Mouse (Mus musculus): ENCODE measurements at regions not wholly inside any gene's neighbourhood (a gene's known extent, or its start where the extent isn't known, plus 50 kb on each side); places are given as distances from the start of the nearest gene placed in this dataset.

- DNase-seq (ENCODE audit: low spot score in 2 of 2) = peak in 1 of 2 experiments; percentile 10
Measured at GRCm38 (mm10) chr3:123754011-123754610, 63.5 kb upstream of the Ndst3 start.

- DNase-seq (ENCODE audit: low spot score in 2 of 2) = no peak
Measured at GRCm38 (mm10) chr3:123754927-123755326, 64.3 kb upstream of the Ndst3 start.

- DNase-seq (ENCODE audit: low spot score in 2 of 2) = no peak
Measured at GRCm38 (mm10) chr3:123765911-123766556, 75.4 kb upstream of the Ndst3 start.

GRCm38 (mm10) chr3:123766557-123766913 lies 75.9 kb upstream of the Ndst3 start:
- DNase-seq (ENCODE audit: low spot score in 2 of 2) = no peak

GRCm38 (mm10) chr3:123780507-123780906 lies 89.9 kb upstream of the Ndst3 start:
- no peak for DNase-seq (ENCODE audit: low spot score in 2 of 2)

GRCm38 (mm10) chr3:123781581-123781980 lies 90.9 kb upstream of the Ndst3 start:
- DNase-seq (ENCODE audit: low spot score in 2 of 2) = no peak

- DNase-seq (ENCODE audit: low spot score in 2 of 2) = no peak
Measured at GRCm38 (mm10) chr3:123784127-123784526, 93.5 kb upstream of the Ndst3 start.

- no peak for DNase-seq (ENCODE audit: low spot score in 2 of 2)
Measured at GRCm38 (mm10) chr3:123794011-123794410, 103.4 kb upstream of the Ndst3 start.

GRCm38 (mm10) chr3:123805338-123805737 lies 114.7 kb upstream of the Ndst3 start:
- no peak for DNase-seq (ENCODE audit: low spot score in 2 of 2)

GRCm38 (mm10) chr3:123806050-123806449 lies 115.4 kb upstream of the Ndst3 start:
- no peak for DNase-seq (ENCODE audit: low spot score in 2 of 2)

GRCm38 (mm10) chr3:123806546-123806945 lies 115.9 kb upstream of the Ndst3 start:
- DNase-seq (ENCODE audit: low spot score in 2 of 2) = no peak

- no peak for DNase-seq (ENCODE audit: low spot score in 2 of 2)
Measured at GRCm38 (mm10) chr3:123810018-123810942, 119.6 kb upstream of the Ndst3 start.

- DNase-seq (ENCODE audit: low spot score in 2 of 2) = no peak
Measured at GRCm38 (mm10) chr3:123810943-123811499, 120.4 kb upstream of the Ndst3 start.

- no peak for DNase-seq (ENCODE audit: low spot score in 2 of 2)
Measured at GRCm38 (mm10) chr3:123828790-123829189, 138.1 kb upstream of the Ndst3 start.

GRCm38 (mm10) chr3:123838385-123839170 lies 147.9 kb upstream of the Ndst3 start:
- DNase-seq (ENCODE audit: low spot score in 2 of 2) = no peak

- no peak for DNase-seq (ENCODE audit: low spot score in 2 of 2)
Measured at GRCm38 (mm10) chr3:123846554-123846953, 155.9 kb upstream of the Ndst3 start.

GRCm38 (mm10) chr3:123848663-123849062 lies 158.0 kb upstream of the Ndst3 start:
- no peak for DNase-seq (ENCODE audit: low spot score in 2 of 2)

GRCm38 (mm10) chr3:123852889-123853288 lies 162.2 kb upstream of the Ndst3 start:
- DNase-seq (ENCODE audit: low spot score in 2 of 2) = no peak

- no peak for DNase-seq (ENCODE audit: low spot score in 2 of 2)
Measured at GRCm38 (mm10) chr3:123873709-123874108, 183.1 kb upstream of the Ndst3 start.

- no peak for DNase-seq (ENCODE audit: low spot score in 2 of 2)
Measured at GRCm38 (mm10) chr3:123893691-123894090, 203.0 kb upstream of the Ndst3 start.

- DNase-seq (ENCODE audit: low spot score in 2 of 2) = no peak
Measured at GRCm38 (mm10) chr3:123905928-123906721, 215.5 kb upstream of the Ndst3 start.
